Mouse (Mus musculus): ENCODE results near the gene Fitm2.

DNA sequence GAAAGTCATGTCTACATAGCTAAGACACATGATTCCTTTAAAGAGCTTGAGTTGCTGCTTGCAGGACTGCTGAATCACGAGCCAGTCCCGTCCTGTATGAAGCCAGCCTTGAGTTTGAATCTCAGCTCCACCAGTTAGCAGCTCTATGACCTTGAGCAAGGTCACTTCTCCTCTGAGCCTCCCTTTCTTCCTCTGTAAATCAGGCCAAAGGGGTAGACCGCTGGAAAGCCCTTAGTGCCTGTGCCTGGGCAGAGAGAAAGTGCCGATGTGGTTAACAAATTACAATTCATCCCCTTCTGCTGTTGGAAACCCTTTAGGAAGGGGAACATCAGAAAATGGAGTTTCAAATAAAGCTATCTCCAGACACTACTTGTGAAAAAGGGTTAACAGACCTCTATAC lies 34.6 kb downstream of the Fitm2 start:
- no peak for TF ChIP-seq CTCF (IDR thresholded peaks at IDR 0.05; ENCODE audit: borderline replicate concordance, insufficient read depth, low read length)
- TF ChIP-seq POLR2A (IDR thresholded peaks at IDR 0.05; ENCODE audit: low read depth, low read length): no peak

Measured in embryonic fibroblast, embryonic 13.5 days (primary cell).